Mouse (Mus musculus) megakaryocyte, embryonic 14.5 days (primary cell): ENCODE data around the gene Insrr. TPM values are rescaled to one million over a fixed set of nuclear protein-coding genes. Genes with fewer than 3 reads are reported as not detected.
"Not testable (repeated sequence)": the region's sequence is repeated elsewhere in the genome, so short reads cannot be mapped to it uniquely, and the experiment has no call there.

Experiments used
- H3K27me3 ChIP-seq: replicated peaks from 2 replicates; pipeline ENCODE3; 2012; ENCODE audit warnings: inconsistent platforms
- H3K36me3 ChIP-seq: replicated peaks from 2 replicates; pipeline ENCODE3; 2012; ENCODE audit warnings: low read length, inconsistent platforms, mixed read lengths
- H3K4me1 ChIP-seq: 2 replicates; pipeline ENCODE4 v1.6.1; 2012; ENCODE audit warnings: inconsistent platforms
- H3K4me3 ChIP-seq: replicated peaks from 2 replicates; pipeline ENCODE3; 2012; ENCODE audit warnings: moderate library complexity, mild to moderate bottlenecking, inconsistent platforms
- H3K9me3 ChIP-seq: 2 replicates; pipeline ENCODE4 v1.6.1; 2012; ENCODE audit warnings: inconsistent platforms
- FLI1 ChIP-seq: IDR thresholded peaks from 2 replicates; pipeline ENCODE4 v1.6.1; 2012; ENCODE audit warnings: low read length, inconsistent platforms, mixed read lengths
- GATA1 ChIP-seq: IDR thresholded peaks from 3 replicates; pipeline ENCODE4 v1.6.1; 2012; ENCODE audit warnings: mixed read lengths, low read length, inconsistent platforms, borderline replicate concordance
- polyA plus RNA-seq: library from polyadenylated mRNA; stranded (reverse); fragments of >175 nt; gene quantifications from 2 replicates; pipeline ENCODE4 v1.2.3, GENCODE M21; 2012; ENCODE audit warnings: low replicate concordance; ENCODE audit not compliant: insufficient read depth

The Insrr gene
- polyA plus RNA-seq, 1 experiment, result not detected

GRCm38 (mm10) chr3:87801681-87802080, 4.9 kb downstream of the Insrr start:
- H3K27me3 ChIP-seq, result peaks cover 100% of the 10 kb centered on the region
- TF ChIP-seq FLI1, result no peak
- TF ChIP-seq GATA1, result no peak
- H3K4me1 ChIP-seq, result peaks cover 25% of the 10 kb centered on the region
- no peaks in the 10 kb centered on the region for H3K36me3 ChIP-seq
- no peak overlapping the region for H3K4me3 ChIP-seq
- no peaks in the 10 kb centered on the region for H3K9me3 ChIP-seq

- peak overlapping the region; percentile 87 for H3K4me3 ChIP-seq
- H3K4me1 ChIP-seq, result peaks cover 19% of the 10 kb centered on the region
- no peaks in the 10 kb centered on the region for H3K9me3 ChIP-seq
- peaks cover 97% of the 10 kb centered on the region for H3K27me3 ChIP-seq
- no peaks in the 10 kb centered on the region for H3K36me3 ChIP-seq
- TF ChIP-seq FLI1 (no peak), GATA1 (no peak)
Measured at GRCm38 (mm10) chr3:87804038-87804677, 7.4 kb downstream of the Insrr start.

- TF ChIP-seq FLI1 (no peak), GATA1 (no peak)
- peak overlapping the region; percentile 56 for H3K4me3 ChIP-seq
- no peaks in the 10 kb centered on the region for H3K36me3 ChIP-seq
- peaks cover 97% of the 10 kb centered on the region for H3K27me3 ChIP-seq
- no peaks in the 10 kb centered on the region for H3K9me3 ChIP-seq
- peaks cover 25% of the 10 kb centered on the region for H3K4me1 ChIP-seq
Measured at GRCm38 (mm10) chr3:87809322-87809962, 12.7 kb downstream of the Insrr start.

GRCm38 (mm10) chr3:87811297-87811696, 14.5 kb downstream of the Insrr start:
- Histone ChIP-seq H3K27me3 (peaks cover 97% of the 10 kb centered on the region), H3K4me1 (peaks cover 23% of the 10 kb centered on the region)

GRCm38 (mm10) chr3:87812413-87812812, 15.7 kb downstream of the Insrr start:
- no peaks in the 10 kb centered on the region for H3K36me3 ChIP-seq
- no peak overlapping the region for H3K4me3 ChIP-seq
- H3K9me3 ChIP-seq, result no peaks in the 10 kb centered on the region
- TF ChIP-seq FLI1 (no peak), GATA1 (no peak)
- peaks cover 34% of the 10 kb centered on the region for H3K4me1 ChIP-seq
- peaks cover 97% of the 10 kb centered on the region for H3K27me3 ChIP-seq

More at GRCm38 (mm10) chr3:87811297-87811696, 14.5 kb downstream of the Insrr start:
- TF ChIP-seq GATA1, result no peak
- TF ChIP-seq FLI1, result no peak
- H3K4me3 ChIP-seq, result no peak overlapping the region
- H3K9me3 ChIP-seq, result no peaks in the 10 kb centered on the region
- H3K36me3 ChIP-seq, result no peaks in the 10 kb centered on the region

GRCm38 (mm10) chr3:87812873-87813272, 16.1 kb downstream of the Insrr start:
- no peaks in the 10 kb centered on the region for H3K36me3 ChIP-seq
- no peak overlapping the region for H3K4me3 ChIP-seq
- H3K9me3 ChIP-seq, result no peaks in the 10 kb centered on the region
- H3K4me1 ChIP-seq, result peaks cover 34% of the 10 kb centered on the region
- H3K27me3 ChIP-seq, result peaks cover 97% of the 10 kb centered on the region
- TF ChIP-seq GATA1 (no peak), FLI1 (no peak)

- Histone ChIP-seq H3K4me1 (peaks cover 18% of the 10 kb centered on the region), H3K4me3 (peak overlapping the region; percentile 87), H3K36me3 (no peaks in the 10 kb centered on the region), H3K9me3 (no peaks in the 10 kb centered on the region), H3K27me3 (peaks cover 93% of the 10 kb centered on the region)
- TF ChIP-seq FLI1 (no peak), GATA1 (no peak)
Measured at GRCm38 (mm10) chr3:87816166-87816565, 19.4 kb downstream of the Insrr start.

- H3K27me3 ChIP-seq, result peaks cover 92% of the 10 kb centered on the region
- peak overlapping the region; percentile 87 for H3K4me3 ChIP-seq
- H3K36me3 ChIP-seq, result no peaks in the 10 kb centered on the region
- H3K9me3 ChIP-seq, result no peaks in the 10 kb centered on the region
- TF ChIP-seq FLI1 (no peak), GATA1 (no peak)
- peaks cover 18% of the 10 kb centered on the region for H3K4me1 ChIP-seq
Measured at GRCm38 (mm10) chr3:87816646-87817093, 19.9 kb downstream of the Insrr start.

GRCm38 (mm10) chr3:87818226-87818625, 21.5 kb downstream of the Insrr start:
- no peak for TF ChIP-seq GATA1
- no peak for TF ChIP-seq FLI1
- peaks cover 4% of the 10 kb centered on the region; the same call in 1 of the 2 replicates for H3K9me3 ChIP-seq
- no peaks in the 10 kb centered on the region for H3K36me3 ChIP-seq
- peaks cover 88% of the 10 kb centered on the region for H3K27me3 ChIP-seq
- H3K4me1 ChIP-seq, result peaks cover 18% of the 10 kb centered on the region
- H3K4me3 ChIP-seq, result no peak overlapping the region

- not testable (repeated sequence) for H3K36me3 ChIP-seq, H3K4me1 ChIP-seq, H3K4me3 ChIP-seq, H3K9me3 ChIP-seq
- peaks cover 66% of the 10 kb centered on the region for H3K27me3 ChIP-seq
Measured at GRCm38 (mm10) chr3:87824206-87824605, 27.5 kb downstream of the Insrr start, which contains the start of gene Pear1. TSS of gene Pear1 (minus strand) at chr3:87824306.
